Mouse (Mus musculus): ENCODE measurements around the gene Fbxl16. TPM values are rescaled to one million over a fixed set of nuclear protein-coding genes. Genes with fewer than 3 reads are reported as not detected.

Gene Fbxl16
- polyA plus RNA-seq, 1 experiment from 2014 or later: 2.2 TPM

GRCm38 (mm10) chr17:25824362-25825142 is 15.7 kb downstream of the Fbxl16 start:
- Histone ChIP-seq H3K27me3 (replicated peaks; ENCODE audit: control insufficient read depth, insufficient read depth, low read length) (peaks cover 12% of the 10 kb centered on the region), H3K9ac (ENCODE audit: low read depth, low read length) (peak overlapping the region; percentile 73), H3K9me3 (ENCODE audit: control insufficient read depth, low read length) (no peaks in the 10 kb centered on the region), H3K4me2 (ENCODE audit: low read depth, low read length) (peak overlapping the region; percentile 92), H3K4me1 (ENCODE audit: control insufficient read depth, insufficient read depth, low read length) (peaks cover 25% of the 10 kb centered on the region), H3K4me3 (ENCODE audit: low read length) (peak overlapping the region; percentile 53), H3K36me3 (ENCODE audit: control insufficient read depth, insufficient read depth, low read length) (peaks cover 5% of the 10 kb centered on the region), H3K27ac (ENCODE audit: low read length) (no peak overlapping the region)
- no peak for ATAC-seq
- WGBS: 73% methylated on average over 17 of the region's 17 CpGs

GRCm38 (mm10) chr17:25825311-25825710 is 16.4 kb downstream of the Fbxl16 start:
- H3K27me3 ChIP-seq (replicated peaks; ENCODE audit: control insufficient read depth, insufficient read depth, low read length): peaks cover 5% of the 10 kb centered on the region
- no peak overlapping the region for H3K27ac ChIP-seq (ENCODE audit: low read length)
- H3K9me3 ChIP-seq (ENCODE audit: control insufficient read depth, low read length): no peaks in the 10 kb centered on the region
- peaks cover 5% of the 10 kb centered on the region for H3K36me3 ChIP-seq (ENCODE audit: control insufficient read depth, insufficient read depth, low read length)
- peaks cover 31% of the 10 kb centered on the region for H3K4me1 ChIP-seq (ENCODE audit: control insufficient read depth, insufficient read depth, low read length)
- ATAC-seq: no peak
- H3K4me2 ChIP-seq (ENCODE audit: low read depth, low read length): no peak overlapping the region
- H3K9ac ChIP-seq (ENCODE audit: low read depth, low read length): no peak overlapping the region
- H3K4me3 ChIP-seq (ENCODE audit: low read length): no peak overlapping the region
- WGBS: 91% methylated on average over 6 of the region's 6 CpGs

GRCm38 (mm10) chr17:25825984-25826570 is 17.2 kb downstream of the Fbxl16 start:
- Histone ChIP-seq H3K4me2 (ENCODE audit: low read depth, low read length) (no peak overlapping the region), H3K27ac (ENCODE audit: low read length) (no peak overlapping the region), H3K27me3 (replicated peaks; ENCODE audit: control insufficient read depth, insufficient read depth, low read length) (0 out of 2 replicates have a peak, but pooled peaks cover 2% of the 10 kb centered on the region), H3K36me3 (ENCODE audit: control insufficient read depth, insufficient read depth, low read length) (peaks cover 12% of the 10 kb centered on the region), H3K9ac (ENCODE audit: low read depth, low read length) (no peak overlapping the region), H3K4me3 (ENCODE audit: low read length) (no peak overlapping the region), H3K4me1 (ENCODE audit: control insufficient read depth, insufficient read depth, low read length) (peaks cover 39% of the 10 kb centered on the region), H3K9me3 (ENCODE audit: control insufficient read depth, low read length) (no peaks in the 10 kb centered on the region)
- WGBS: 94% methylated on average over 27 of the region's 27 CpGs
- no peak for ATAC-seq

- no peaks in the 10 kb centered on the region for H3K9me3 ChIP-seq (ENCODE audit: control insufficient read depth, low read length)
- no peak for ATAC-seq
- H3K27me3 ChIP-seq (replicated peaks; ENCODE audit: control insufficient read depth, insufficient read depth, low read length): no peaks in the 10 kb centered on the region
- no peak overlapping the region for H3K4me3 ChIP-seq (ENCODE audit: low read length)
- no peak overlapping the region for H3K27ac ChIP-seq (ENCODE audit: low read length)
- peaks cover 15% of the 10 kb centered on the region for H3K36me3 ChIP-seq (ENCODE audit: control insufficient read depth, insufficient read depth, low read length)
- no peak overlapping the region for H3K4me2 ChIP-seq (ENCODE audit: low read depth, low read length)
- H3K4me1 ChIP-seq (ENCODE audit: control insufficient read depth, insufficient read depth, low read length): peaks cover 48% of the 10 kb centered on the region
- 95% methylated on average over 13 of the region's 13 CpGs for WGBS
- no peak overlapping the region for H3K9ac ChIP-seq (ENCODE audit: low read depth, low read length)
Observed at GRCm38 (mm10) chr17:25827011-25827410, 18.1 kb downstream of the Fbxl16 start.

GRCm38 (mm10) chr17:25827546-25828222 is 18.8 kb downstream of the Fbxl16 start:
- 88% methylated on average over 22 of the region's 22 CpGs for WGBS
- Histone ChIP-seq H3K9ac (ENCODE audit: low read depth, low read length) (0 out of 2 replicates have a peak overlapping the region, but pooled peaks have one; percentile 82), H3K9me3 (ENCODE audit: control insufficient read depth, low read length) (no peaks in the 10 kb centered on the region), H3K27ac (ENCODE audit: low read length) (no peak overlapping the region), H3K36me3 (ENCODE audit: control insufficient read depth, insufficient read depth, low read length) (peaks cover 15% of the 10 kb centered on the region), H3K4me3 (ENCODE audit: low read length) (no peak overlapping the region), H3K4me2 (ENCODE audit: low read depth, low read length) (no peak overlapping the region), H3K27me3 (replicated peaks; ENCODE audit: control insufficient read depth, insufficient read depth, low read length) (no peaks in the 10 kb centered on the region), H3K4me1 (ENCODE audit: control insufficient read depth, insufficient read depth, low read length) (peaks cover 51% of the 10 kb centered on the region)
- no peak for ATAC-seq

GRCm38 (mm10) chr17:25828223-25828594 is 19.3 kb downstream of the Fbxl16 start:
- peak overlapping the region; percentile 67 for H3K4me2 ChIP-seq (ENCODE audit: low read depth, low read length)
- peak overlapping the region; percentile 69 for H3K4me3 ChIP-seq (ENCODE audit: low read length)
- H3K9ac ChIP-seq (ENCODE audit: low read depth, low read length): peak overlapping the region; percentile 82
- peak overlapping the region; percentile 93 for H3K27ac ChIP-seq (ENCODE audit: low read length)
- peaks cover 51% of the 10 kb centered on the region for H3K4me1 ChIP-seq (ENCODE audit: control insufficient read depth, insufficient read depth, low read length)
- H3K36me3 ChIP-seq (ENCODE audit: control insufficient read depth, insufficient read depth, low read length): peaks cover 15% of the 10 kb centered on the region
- ATAC-seq: no peak
- H3K9me3 ChIP-seq (ENCODE audit: control insufficient read depth, low read length): no peaks in the 10 kb centered on the region
- no peaks in the 10 kb centered on the region for H3K27me3 ChIP-seq (replicated peaks; ENCODE audit: control insufficient read depth, insufficient read depth, low read length)
- 83% methylated on average over 8 of the region's 8 CpGs for WGBS

GRCm38 (mm10) chr17:25828712-25829557 is 20.1 kb downstream of the Fbxl16 start, which contains the start of gene Jmjd8:
TSS of gene Jmjd8 (plus strand) at chr17:25828867.
- Histone ChIP-seq H3K4me1 (ENCODE audit: control insufficient read depth, insufficient read depth, low read length) (peaks cover 50% of the 10 kb centered on the region), H3K36me3 (ENCODE audit: control insufficient read depth, insufficient read depth, low read length) (peaks cover 15% of the 10 kb centered on the region), H3K9ac (ENCODE audit: low read depth, low read length) (peak within 1 kb of the TSS; percentile 82), H3K4me3 (ENCODE audit: low read length) (peak within 1 kb of the TSS; percentile 69), H3K27ac (ENCODE audit: low read length) (peak within 1 kb of the TSS; percentile 93), H3K4me2 (ENCODE audit: low read depth, low read length) (peak within 1 kb of the TSS; percentile 67), H3K27me3 (replicated peaks; ENCODE audit: control insufficient read depth, insufficient read depth, low read length) (no peaks in the 10 kb centered on the region), H3K9me3 (ENCODE audit: control insufficient read depth, low read length) (no peaks in the 10 kb centered on the region)
- ATAC-seq: peak; percentile 47
- 1% methylated on average over 32 of the region's 32 CpGs for WGBS

- peak overlapping the region; percentile 93 for H3K27ac ChIP-seq (ENCODE audit: low read length)
- H3K4me2 ChIP-seq (ENCODE audit: low read depth, low read length): peak overlapping the region; percentile 67
- no peaks in the 10 kb centered on the region for H3K27me3 ChIP-seq (replicated peaks; ENCODE audit: control insufficient read depth, insufficient read depth, low read length)
- no peak for ATAC-seq
- 39% methylated on average over 8 of the region's 8 CpGs for WGBS
- H3K4me1 ChIP-seq (ENCODE audit: control insufficient read depth, insufficient read depth, low read length): peaks cover 50% of the 10 kb centered on the region
- H3K9ac ChIP-seq (ENCODE audit: low read depth, low read length): peak overlapping the region; percentile 82
- H3K36me3 ChIP-seq (ENCODE audit: control insufficient read depth, insufficient read depth, low read length): peaks cover 15% of the 10 kb centered on the region
- peak overlapping the region; percentile 69 for H3K4me3 ChIP-seq (ENCODE audit: low read length)
- H3K9me3 ChIP-seq (ENCODE audit: control insufficient read depth, low read length): no peaks in the 10 kb centered on the region
Observed at GRCm38 (mm10) chr17:25829558-25830017, 20.7 kb downstream of the Fbxl16 start.

Measured in intestine, embryonic 16.5 days (tissue).